Mouse (Mus musculus): ENCODE data around the gene Lgals9. TPM values are rescaled to one million over a fixed set of nuclear protein-coding genes. Genes with fewer than 3 reads are reported as not detected.

Gene Lgals9
- total and polyA plus RNA-seq, 3 experiments = 160 to 287 (median 228) TPM

DNA sequence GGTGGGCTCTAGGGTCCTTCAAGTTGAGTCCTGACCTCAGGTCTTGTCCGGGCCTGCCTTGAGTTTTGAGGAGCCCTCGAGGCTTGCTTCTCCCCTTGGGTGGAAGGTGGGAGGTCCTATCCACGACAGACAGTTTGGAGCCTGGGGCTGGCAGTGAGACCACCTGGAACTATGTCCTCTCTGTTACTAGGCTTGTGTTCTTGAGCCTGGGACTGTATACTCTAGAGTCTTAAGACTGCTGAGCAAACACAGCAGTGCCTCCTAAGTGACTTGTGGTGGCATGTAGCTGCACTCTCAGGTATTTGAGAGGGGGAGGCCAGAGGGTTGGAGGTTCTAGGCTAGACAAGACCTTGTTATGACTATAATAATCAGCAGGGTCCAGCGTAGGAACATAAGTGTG lies 50.0 kb downstream of the Lgals9 start:
- Histone ChIP-seq H3K4me3 (ENCODE audit: control insufficient read depth in 1 of 2, insufficient read depth in 1 of 2, low read depth in 2 of 2, low read length in 2 of 2) (no peak overlapping the region), H3K9me3 (replicated peaks; ENCODE audit: insufficient read depth, low read length) (no peaks in the 10 kb centered on the region), H3K36me3 (ENCODE audit: control insufficient read depth in 1 of 2, insufficient read depth in 2 of 2, low read length in 2 of 2) (no peaks in the 10 kb centered on the region), H3K9ac (ENCODE audit: control insufficient read depth, low read depth, low read length, poor library complexity, severe bottlenecking) (no peak overlapping the region), H3K79me2 (ENCODE audit: control insufficient read depth, insufficient read depth, low read length, poor library complexity) (no peaks in the 10 kb centered on the region), H3K27ac (ENCODE audit: control insufficient read depth, low read depth, low read length) (no peak overlapping the region), H3K4me1 (ENCODE audit: control insufficient read depth in 1 of 2, insufficient read depth in 2 of 2, low read length in 2 of 2) (no peaks in the 10 kb centered on the region), H3K27me3 (ENCODE audit: control insufficient read depth in 1 of 2, insufficient read depth in 2 of 2, low read length in 2 of 2) (peaks cover 22 to 50% of the 10 kb centered on the region in 2 experiments)
- no peak for TF ChIP-seq GATA1 (IDR thresholded peaks at IDR 0.05; ENCODE audit: low read depth, low read length)
- TF ChIP-seq POLR2AphosphoS2 (IDR thresholded peaks at IDR 0.05; ENCODE audit: low read length) = no peak
- TF ChIP-seq HCFC1 (IDR thresholded peaks at IDR 0.05; ENCODE audit: low read depth, low read length) = no peak
- TF ChIP-seq CHD1 (IDR thresholded peaks at IDR 0.05; ENCODE audit: low read depth, low read length) = no peak
- TF ChIP-seq NELFE (IDR thresholded peaks at IDR 0.05; ENCODE audit: low read depth, low read length) = no peak
- no peak for TF ChIP-seq SMC3 (IDR thresholded peaks at IDR 0.05; ENCODE audit: low read depth, low read length)
- TF ChIP-seq MXI1 (IDR thresholded peaks at IDR 0.05; ENCODE audit: low read depth, low read length) = no peak
- no peak for TF ChIP-seq ZNF384 (IDR thresholded peaks at IDR 0.05; ENCODE audit: low read depth, low read length)
- no peak for TF ChIP-seq SIN3A (IDR thresholded peaks at IDR 0.05; ENCODE audit: low read length)
- no peak for TF ChIP-seq E2F4 (IDR thresholded peaks at IDR 0.05; ENCODE audit: borderline replicate concordance, low read depth, low read length)
- no peak for TF ChIP-seq UBTF (IDR thresholded peaks at IDR 0.05; ENCODE audit: borderline replicate concordance, insufficient read depth, low read depth, low read length)
- TF ChIP-seq NRF1 (IDR thresholded peaks at IDR 0.05; ENCODE audit: insufficient read depth, low read depth, low read length, poor library complexity, severe bottlenecking) = no peak
- no peak for TF ChIP-seq TCF12 (IDR thresholded peaks at IDR 0.05; ENCODE audit: low read depth, low read length)
- TF ChIP-seq MEF2A (IDR thresholded peaks at IDR 0.05; ENCODE audit: extremely low read depth, insufficient replicate concordance, low read depth, low read length, poor library complexity, severe bottlenecking) = no peak
- DNase-seq (ENCODE audit: low read depth, low spot score) = no peak

DNA sequence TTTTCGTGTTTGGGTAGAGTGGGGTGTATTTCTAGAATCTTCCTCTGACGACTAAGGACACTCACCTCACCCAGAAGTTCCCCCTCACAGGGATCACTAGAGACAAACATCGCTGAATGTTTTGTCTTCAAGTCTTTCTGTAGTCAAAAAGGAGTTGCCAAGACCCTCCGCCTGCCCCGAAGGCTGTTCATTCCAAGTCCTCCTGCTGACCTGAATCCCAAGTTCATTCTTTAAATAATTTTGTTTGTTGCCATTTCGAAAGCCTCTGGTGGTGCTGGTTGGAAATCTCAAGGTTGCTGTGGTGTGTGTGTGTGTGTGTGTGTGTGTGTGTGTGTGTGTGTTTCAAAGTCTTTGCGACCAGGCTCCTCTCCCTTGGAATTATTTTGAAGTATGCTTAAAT lies 50.4 kb downstream of the Lgals9 start:
- no peak for DNase-seq (ENCODE audit: low read depth, low spot score)

More for the DNA sequence above, 50.4 kb downstream of the Lgals9 start:
- H3K9me3 ChIP-seq (replicated peaks; ENCODE audit: insufficient read depth, low read length) = no peaks in the 10 kb centered on the region
- no peak overlapping the region for H3K9ac ChIP-seq (ENCODE audit: control insufficient read depth, low read depth, low read length, poor library complexity, severe bottlenecking)
- TF ChIP-seq MAFK (IDR thresholded peaks at IDR 0.05; ENCODE audit: borderline replicate concordance, low read depth, low read length) = no peak
- TF ChIP-seq ZKSCAN1 (IDR thresholded peaks at IDR 0.05; ENCODE audit: low read depth, low read length) = no peak
- TF ChIP-seq MYC (IDR thresholded peaks at IDR 0.05; ENCODE audit: low read depth, low read length) = no peak
- no peak for TF ChIP-seq SIN3A (IDR thresholded peaks at IDR 0.05; ENCODE audit: low read length)
- TF ChIP-seq MYB (IDR thresholded peaks at IDR 0.05; ENCODE audit: low read depth, low read length) = no peak
- TF ChIP-seq MAX (IDR thresholded peaks at IDR 0.05; ENCODE audit: low read length) = no peak
- no peak for TF ChIP-seq BHLHE40 (IDR thresholded peaks at IDR 0.05; ENCODE audit: borderline replicate concordance, low read depth, low read length)
- no peak for TF ChIP-seq ZNF384 (IDR thresholded peaks at IDR 0.05; ENCODE audit: low read depth, low read length)
- no peak for TF ChIP-seq MAZ (IDR thresholded peaks at IDR 0.05; ENCODE audit: low read depth, low read length)
- TF ChIP-seq POLR2A (IDR thresholded peaks at IDR 0.05; ENCODE audit: control insufficient read depth in 1 of 2, insufficient read depth in 1 of 2, low read depth in 1 of 2, low read length in 2 of 2, poor library complexity in 1 of 2) = no peak
- TF ChIP-seq NRF1 (IDR thresholded peaks at IDR 0.05; ENCODE audit: insufficient read depth, low read depth, low read length, poor library complexity, severe bottlenecking) = no peak
- no peak for TF ChIP-seq UBTF (IDR thresholded peaks at IDR 0.05; ENCODE audit: borderline replicate concordance, insufficient read depth, low read depth, low read length)
- no peak for TF ChIP-seq GABPA (IDR thresholded peaks at IDR 0.05; ENCODE audit: low read depth, low read length)
- no peak for TF ChIP-seq GATA1 (IDR thresholded peaks at IDR 0.05; ENCODE audit: low read depth, low read length)
- TF ChIP-seq TBP (IDR thresholded peaks at IDR 0.05; ENCODE audit: low read depth, low read length) = no peak
- no peak for TF ChIP-seq MEF2A (IDR thresholded peaks at IDR 0.05; ENCODE audit: extremely low read depth, insufficient replicate concordance, low read depth, low read length, poor library complexity, severe bottlenecking)
- no peak for TF ChIP-seq SMC3 (IDR thresholded peaks at IDR 0.05; ENCODE audit: low read depth, low read length)
- TF ChIP-seq CHD1 (IDR thresholded peaks at IDR 0.05; ENCODE audit: low read depth, low read length) = no peak
- TF ChIP-seq ZC3H11A (IDR thresholded peaks at IDR 0.05; ENCODE audit: low read depth, low read length) = no peak
- H3K27ac ChIP-seq (ENCODE audit: control insufficient read depth, low read depth, low read length) = no peak overlapping the region
- no peaks in the 10 kb centered on the region for H3K4me1 ChIP-seq (ENCODE audit: control insufficient read depth in 1 of 2, insufficient read depth in 2 of 2, low read length in 2 of 2)
- H3K4me3 ChIP-seq (ENCODE audit: control insufficient read depth in 1 of 2, insufficient read depth in 1 of 2, low read depth in 2 of 2, low read length in 2 of 2) = no peak overlapping the region
- peaks cover 24 to 47% of the 10 kb centered on the region in 2 experiments for H3K27me3 ChIP-seq (ENCODE audit: control insufficient read depth in 1 of 2, insufficient read depth in 2 of 2, low read length in 2 of 2)
- H3K79me2 ChIP-seq (ENCODE audit: control insufficient read depth, insufficient read depth, low read length, poor library complexity) = no peaks in the 10 kb centered on the region
- H3K36me3 ChIP-seq (ENCODE audit: control insufficient read depth in 1 of 2, insufficient read depth in 2 of 2, low read length in 2 of 2) = no peaks in the 10 kb centered on the region
